Mouse (Mus musculus) cerebral cortex, adult 2 months (tissue): Measurements from ENCODE around the gene Fem1a.

Experiments
- WGBS: fragments of 180-500 bp; shearing (Covaris S2); methylation state at CpG from one replicate; pipeline ENCODE4 v1.1.7; 2018; 5-methylcytosine and 5-hydroxymethylcytosine counted together

The Fem1a gene

DNA sequence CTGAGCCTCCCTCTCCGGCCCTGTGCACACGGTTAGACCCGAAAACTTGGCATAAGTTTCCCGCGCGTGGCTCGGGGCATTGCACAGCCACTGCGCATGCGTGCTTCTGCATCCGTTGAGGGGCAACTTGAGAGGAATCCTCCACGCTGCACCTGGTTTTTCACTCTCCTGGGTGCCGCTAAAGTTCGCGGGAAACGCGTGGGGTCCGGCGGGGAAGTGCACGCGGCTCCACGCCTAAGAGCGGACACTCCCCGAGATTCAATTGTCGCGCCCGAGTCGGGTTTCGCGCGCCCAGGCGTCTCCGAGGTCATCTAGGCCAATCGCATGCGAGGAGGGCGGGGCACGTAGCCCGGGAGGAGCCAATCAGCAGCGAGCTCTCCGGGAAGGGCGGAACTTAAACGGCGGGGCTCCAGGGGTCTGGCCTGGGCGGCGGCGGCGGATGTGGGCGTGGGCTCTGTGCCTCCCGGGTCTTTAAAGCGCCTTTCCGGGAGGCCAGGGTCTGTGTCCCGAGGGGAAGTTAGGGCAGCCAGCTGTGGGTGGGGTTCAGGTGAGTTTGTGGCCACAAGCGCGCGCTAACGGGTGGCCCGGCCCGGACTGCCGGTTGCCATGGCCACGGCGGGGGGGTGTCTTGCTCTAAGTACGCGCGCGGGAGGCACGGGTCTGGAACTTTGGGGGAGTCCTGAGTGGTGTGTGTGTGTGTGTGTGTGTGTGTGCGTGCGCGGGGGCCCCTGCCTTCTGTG, 47.4 kb downstream of the Fem1a start:
- under 1% methylated on average over 68 of the region's 68 CpGs for WGBS

DNA sequence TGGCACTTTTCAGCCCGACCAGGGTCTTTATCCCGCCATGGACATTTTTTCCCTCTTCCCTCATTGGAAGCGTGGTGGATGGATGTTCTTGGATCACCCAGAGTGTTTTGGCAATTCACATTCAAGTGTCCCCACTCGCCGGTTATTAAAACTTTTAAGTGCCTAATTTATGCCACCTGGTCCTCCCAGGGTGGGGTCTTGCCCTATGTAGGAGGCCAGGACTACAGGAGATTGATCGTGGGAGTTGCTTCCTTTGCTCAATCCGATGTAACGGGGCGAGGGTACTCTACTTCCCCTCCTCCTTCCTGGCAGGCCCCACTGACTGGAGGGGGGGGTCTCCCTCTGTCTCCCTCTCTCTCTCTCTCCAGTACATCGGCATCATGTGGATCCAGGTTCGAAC, 48.1 kb downstream of the Fem1a start:
- WGBS = 20% methylated on average over 11 of the region's 11 CpGs

DNA sequence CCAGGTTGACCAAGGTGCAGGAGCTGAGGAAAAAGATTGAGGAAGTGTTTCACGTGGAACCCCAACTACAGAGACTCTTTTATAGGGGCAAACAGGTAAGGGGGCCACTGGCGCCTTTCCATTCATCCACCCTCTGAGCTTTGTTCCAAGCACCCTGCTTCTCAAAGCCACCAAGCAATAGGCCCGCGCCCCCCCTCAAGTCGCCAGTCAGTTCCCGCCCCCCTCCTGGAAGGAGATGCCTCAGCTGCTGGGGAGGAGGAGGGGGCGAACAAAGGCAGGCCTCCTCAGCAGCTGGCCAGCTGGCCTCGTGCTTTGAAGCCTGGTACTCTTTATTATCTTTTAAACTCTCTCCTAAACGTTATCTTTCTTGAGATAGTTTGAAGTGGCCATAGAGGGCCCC, 48.5 kb downstream of the Fem1a start:
- WGBS = 33% methylated on average over 9 of the region's 9 CpGs

DNA sequence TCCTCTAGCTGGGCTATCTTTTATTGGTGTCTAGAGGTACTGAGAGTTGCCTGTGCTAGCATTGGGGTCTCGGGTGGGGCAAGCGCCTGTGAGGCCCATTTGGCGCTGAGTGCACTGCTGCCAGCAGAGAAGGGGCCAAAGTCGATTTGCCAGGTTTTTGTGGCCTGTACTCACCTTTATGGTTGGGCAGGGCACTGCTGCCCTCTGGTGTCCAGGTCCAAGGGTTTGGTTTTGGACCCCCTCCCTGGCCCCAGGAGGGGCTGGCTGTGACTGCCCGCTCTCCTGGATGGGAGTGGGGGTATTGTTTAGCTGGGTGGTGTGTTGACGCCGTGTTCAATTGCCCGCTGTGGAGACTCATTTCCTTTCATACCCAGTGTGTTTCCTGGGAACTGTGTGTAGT, 49.2 kb downstream of the Fem1a start:
- WGBS = 68% methylated on average over 8 of the region's 8 CpGs

DNA sequence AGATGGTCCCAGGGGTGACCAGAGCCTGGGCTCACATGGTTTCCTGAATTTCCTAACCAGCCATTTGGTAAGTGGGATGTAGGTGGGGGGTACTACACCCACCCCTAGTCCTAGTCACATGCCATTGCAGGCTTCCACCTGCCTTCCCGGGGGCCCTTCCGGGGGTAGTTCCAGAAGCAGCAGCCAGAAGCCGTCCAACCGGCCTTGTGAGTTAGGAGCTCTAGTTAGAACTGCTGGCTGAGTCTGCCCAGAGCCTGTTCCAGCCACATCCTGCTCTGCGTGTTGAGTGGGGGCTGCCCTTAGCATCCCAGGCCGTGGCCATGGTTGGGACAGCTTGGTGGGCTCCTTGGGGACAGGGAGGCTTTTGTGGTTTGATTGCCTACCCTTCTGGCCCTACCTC, 51.5 kb downstream of the Fem1a start:
- WGBS = 85% methylated on average over 6 of the region's 6 CpGs

DNA sequence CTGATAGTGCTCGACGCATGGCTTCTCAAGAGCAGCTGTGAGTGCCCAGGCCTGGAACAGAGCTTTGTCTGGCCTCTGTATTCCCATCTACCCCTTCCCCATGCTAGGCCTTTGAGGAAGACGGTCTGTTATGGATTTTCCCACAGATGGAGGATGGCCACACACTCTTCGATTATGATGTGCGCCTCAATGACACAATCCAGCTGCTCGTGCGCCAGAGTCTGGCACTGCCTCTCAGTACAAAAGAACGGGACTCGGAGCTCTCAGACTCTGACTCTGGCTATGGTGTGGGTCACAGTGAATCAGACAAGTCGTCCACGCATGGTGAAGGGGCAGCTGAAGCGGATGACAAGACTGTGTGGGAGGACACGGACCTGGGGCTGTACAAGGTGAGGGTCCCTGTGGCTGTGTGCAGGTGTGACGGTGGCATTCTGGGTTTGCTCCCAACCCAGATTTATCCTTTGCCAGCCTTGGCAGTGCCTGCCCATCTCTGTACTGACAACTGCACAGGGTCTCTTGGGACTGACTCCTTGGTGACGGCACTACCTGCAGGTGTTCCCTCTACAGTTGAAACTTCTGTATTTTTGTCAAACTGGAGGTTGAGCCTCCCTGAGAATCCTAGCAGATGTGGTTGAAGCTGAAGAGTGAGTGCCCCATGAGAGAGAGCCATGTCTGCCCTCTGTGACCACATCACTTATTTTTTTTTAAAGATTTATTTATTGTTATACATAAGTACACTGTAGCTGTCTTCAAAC, 52.8 kb downstream of the Fem1a start:
- 92% methylated on average over 15 of the region's 15 CpGs for WGBS
